Mouse (Mus musculus) heart, postnatal 0 days (tissue): Measurements from ENCODE around the gene Gm7347.
"Not testable (repeated sequence)": the region's sequence is repeated elsewhere in the genome, so short reads cannot be mapped to it uniquely, and the experiment has no call there.

Source experiments
- CTCF ChIP-seq: IDR thresholded peaks from 2 replicates; pipeline ENCODE4 v1.5.1; 2016; ENCODE audit warnings: antibody characterized with exemption, control low read depth, low read depth
- EP300 ChIP-seq: IDR thresholded peaks from 2 replicates; pipeline ENCODE4 v1.6.1; 2016; ENCODE audit warnings: antibody characterized with exemption, low read depth

DNA sequence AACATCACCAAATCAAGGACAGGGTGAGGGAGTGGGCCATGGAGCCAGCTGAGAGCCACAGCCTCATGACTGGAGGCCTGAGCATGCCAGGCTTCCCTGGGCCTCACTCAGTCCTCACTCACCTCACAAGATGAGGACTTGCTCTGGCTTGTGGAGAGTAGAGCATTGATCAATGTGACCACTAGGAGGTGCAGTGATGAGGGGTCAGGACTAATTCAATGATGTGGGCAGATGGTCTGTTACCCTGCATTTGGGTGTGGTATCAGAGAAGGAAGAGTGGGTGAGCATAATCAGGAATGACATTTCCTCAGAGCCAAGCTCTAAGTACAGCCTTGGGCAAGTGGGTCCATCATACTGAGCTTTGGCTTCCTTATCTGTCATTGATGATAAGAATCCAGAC, 20.6 kb upstream of the Gm7347 start:
- not testable (repeated sequence) for TF ChIP-seq CTCF, EP300
